Mouse (Mus musculus): ENCODE results near the gene Il9. TPM values are rescaled to one million over a fixed set of nuclear protein-coding genes. Genes with fewer than 3 reads are reported as not detected.

Gene Il9
- total and polyA plus RNA-seq, 3 experiments: not detected

GRCm38 (mm10) chr13:56462791-56463190 is 19.3 kb downstream of the Il9 start:
- no peak for TF ChIP-seq POLR2AphosphoS2 (IDR thresholded peaks at IDR 0.05; ENCODE audit: low read length)
- TF ChIP-seq RAD21 (IDR thresholded peaks at IDR 0.05; ENCODE audit: low read depth, low read length): no peak
- TF ChIP-seq MYC (IDR thresholded peaks at IDR 0.05; ENCODE audit: low read depth, low read length): no peak
- no peak for TF ChIP-seq MAZ (IDR thresholded peaks at IDR 0.05; ENCODE audit: low read depth, low read length)
- no peak for TF ChIP-seq E2F4 (IDR thresholded peaks at IDR 0.05; ENCODE audit: borderline replicate concordance, low read depth, low read length)
- TF ChIP-seq MYB (IDR thresholded peaks at IDR 0.05; ENCODE audit: low read depth, low read length): no peak
- no peak for TF ChIP-seq USF1 (IDR thresholded peaks at IDR 0.05; ENCODE audit: low read depth, low read length)
- Histone ChIP-seq H3K9ac (ENCODE audit: control insufficient read depth, low read depth, low read length, poor library complexity, severe bottlenecking) (no peak overlapping the region), H3K79me2 (ENCODE audit: control insufficient read depth, insufficient read depth, low read length, poor library complexity) (no peaks in the 10 kb centered on the region), H3K4me3 (ENCODE audit: control insufficient read depth in 1 of 2, insufficient read depth in 1 of 2, low read depth in 2 of 2, low read length in 2 of 2) (no peak overlapping the region), H3K9me3 (replicated peaks; ENCODE audit: insufficient read depth, low read length) (no peaks in the 10 kb centered on the region), H3K27ac (ENCODE audit: control insufficient read depth, low read depth, low read length) (no peak overlapping the region), H3K36me3 (ENCODE audit: control insufficient read depth in 1 of 2, insufficient read depth in 2 of 2, low read length in 2 of 2) (no peaks in the 10 kb centered on the region), H3K4me1 (ENCODE audit: control insufficient read depth in 1 of 2, insufficient read depth in 2 of 2, low read length in 2 of 2) (no peaks in the 10 kb centered on the region), H3K27me3 (ENCODE audit: control insufficient read depth in 1 of 2, insufficient read depth in 2 of 2, low read length in 2 of 2) (no peaks in the 10 kb centered on the region)
- no peak for DNase-seq (ENCODE audit: low read depth, low spot score)

DNA sequence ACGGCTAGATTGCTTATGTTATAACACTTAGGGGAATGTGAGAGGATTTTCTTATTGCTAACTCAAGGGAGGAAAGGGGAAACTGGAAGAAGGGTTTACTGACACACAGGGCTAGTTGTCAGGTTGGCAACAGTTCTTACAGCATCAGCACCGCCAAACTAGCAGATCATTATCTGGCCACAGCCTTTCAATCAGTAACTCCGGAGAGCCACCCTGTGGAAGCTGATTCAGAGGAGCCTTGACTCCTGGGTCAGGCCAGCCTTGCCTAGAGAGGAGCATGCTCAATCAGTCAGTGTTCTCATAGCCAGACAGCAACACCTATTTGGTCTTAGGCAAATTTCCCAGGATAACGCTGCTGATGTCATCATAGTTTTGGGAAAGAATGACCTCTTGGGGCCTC is 20.6 kb downstream of the Il9 start:
- no peaks in the 10 kb centered on the region for H3K79me2 ChIP-seq (ENCODE audit: control insufficient read depth, insufficient read depth, low read length, poor library complexity)
- H3K27ac ChIP-seq (ENCODE audit: control insufficient read depth, low read depth, low read length): no peak overlapping the region
- H3K27me3 ChIP-seq (ENCODE audit: control insufficient read depth in 1 of 2, insufficient read depth in 2 of 2, low read length in 2 of 2): no peaks in the 10 kb centered on the region
- no peaks in the 10 kb centered on the region for H3K4me1 ChIP-seq (ENCODE audit: control insufficient read depth in 1 of 2, insufficient read depth in 2 of 2, low read length in 2 of 2)
- H3K9ac ChIP-seq (ENCODE audit: control insufficient read depth, low read depth, low read length, poor library complexity, severe bottlenecking): no peak overlapping the region
- no peaks in the 10 kb centered on the region for H3K36me3 ChIP-seq (ENCODE audit: control insufficient read depth in 1 of 2, insufficient read depth in 2 of 2, low read length in 2 of 2)
- TF ChIP-seq ZC3H11A (IDR thresholded peaks at IDR 0.05; ENCODE audit: low read depth, low read length): no peak
- TF ChIP-seq TCF12 (IDR thresholded peaks at IDR 0.05; ENCODE audit: low read depth, low read length): no peak
- TF ChIP-seq MXI1 (IDR thresholded peaks at IDR 0.05; ENCODE audit: low read depth, low read length): no peak
- no peak for TF ChIP-seq MEF2A (IDR thresholded peaks at IDR 0.05; ENCODE audit: extremely low read depth, insufficient replicate concordance, low read depth, low read length, poor library complexity, severe bottlenecking)
- no peak for TF ChIP-seq EP300 (IDR thresholded peaks at IDR 0.05; ENCODE audit: low read depth in 1 of 2, low read length in 2 of 2)
- no peak for TF ChIP-seq MAZ (IDR thresholded peaks at IDR 0.05; ENCODE audit: low read depth, low read length)
- no peak for TF ChIP-seq SIN3A (IDR thresholded peaks at IDR 0.05; ENCODE audit: low read length)
- no peak for TF ChIP-seq ZKSCAN1 (IDR thresholded peaks at IDR 0.05; ENCODE audit: low read depth, low read length)
- TF ChIP-seq RAD21 (IDR thresholded peaks at IDR 0.05; ENCODE audit: low read depth, low read length): no peak
- TF ChIP-seq CHD1 (IDR thresholded peaks at IDR 0.05; ENCODE audit: low read depth, low read length): no peak
- no peak for TF ChIP-seq KAT2A (conservative IDR thresholded peaks at IDR 0.05; ENCODE audit: low read depth, low read length)
- no peak for TF ChIP-seq MAX (IDR thresholded peaks at IDR 0.05; ENCODE audit: low read length)
- no peak for TF ChIP-seq MYC (IDR thresholded peaks at IDR 0.05; ENCODE audit: low read depth, low read length)
- no peak for TF ChIP-seq MAFK (IDR thresholded peaks at IDR 0.05; ENCODE audit: borderline replicate concordance, low read depth, low read length)
- TF ChIP-seq E2F4 (IDR thresholded peaks at IDR 0.05; ENCODE audit: borderline replicate concordance, low read depth, low read length): no peak
- TF ChIP-seq JUND (IDR thresholded peaks at IDR 0.05; ENCODE audit: low read depth, low read length): no peak
- TF ChIP-seq ETS1 (IDR thresholded peaks at IDR 0.05; ENCODE audit: low read depth, low read length): no peak
- no peak for TF ChIP-seq POLR2A (IDR thresholded peaks at IDR 0.05; ENCODE audit: control insufficient read depth in 1 of 2, insufficient read depth in 1 of 2, low read depth in 1 of 2, low read length in 2 of 2, poor library complexity in 1 of 2)
- TF ChIP-seq RCOR1 (IDR thresholded peaks at IDR 0.05; ENCODE audit: low read depth, low read length): no peak
- no peak for TF ChIP-seq NELFE (IDR thresholded peaks at IDR 0.05; ENCODE audit: low read depth, low read length)
- no peaks in the 10 kb centered on the region for H3K9me3 ChIP-seq (replicated peaks; ENCODE audit: insufficient read depth, low read length)
- no peak for DNase-seq (ENCODE audit: low read depth, low spot score)
- no peak overlapping the region for H3K4me3 ChIP-seq (ENCODE audit: control insufficient read depth in 1 of 2, insufficient read depth in 1 of 2, low read depth in 2 of 2, low read length in 2 of 2)

Data from MEL (cell line).